Mouse (Mus musculus): ENCODE data around the gene Uxs1. TPM values are rescaled to one million over a fixed set of nuclear protein-coding genes. Genes with fewer than 3 reads are reported as not detected.

Uxs1 gene
- polyA plus RNA-seq, 1 experiment = 11.4 TPM

GRCm38 (mm10) chr1:43837236-43837635, 9.6 kb upstream of the Uxs1 start:
- no peak for DNase-seq
- H3K4me3 ChIP-seq (replicated peaks; ENCODE audit: extremely low read depth, low read depth, low read length) = no peak overlapping the region
- H3K4me1 ChIP-seq (ENCODE audit: control insufficient read depth, insufficient read depth, low read length) = no peaks in the 10 kb centered on the region
- TF ChIP-seq POLR2A (IDR thresholded peaks at IDR 0.05; ENCODE audit: borderline replicate concordance, extremely low read depth, low read depth, low read length) (no peak), CTCF (IDR thresholded peaks at IDR 0.05; ENCODE audit: insufficient read depth, low read length) (no peak)
- 88% methylated on average over 1 of the region's 1 CpGs for WGBS

- Histone ChIP-seq H3K4me1 (ENCODE audit: control insufficient read depth, insufficient read depth, low read length) (peaks cover 3% of the 10 kb centered on the region), H3K4me3 (replicated peaks; ENCODE audit: extremely low read depth, low read depth, low read length) (no peak overlapping the region)
- no peak for DNase-seq
- whole genome bisulfite sequencing = 58% methylated on average over 1 of the region's 1 CpGs
- TF ChIP-seq POLR2A (IDR thresholded peaks at IDR 0.05; ENCODE audit: borderline replicate concordance, extremely low read depth, low read depth, low read length) = no peak
- no peak for TF ChIP-seq CTCF (IDR thresholded peaks at IDR 0.05; ENCODE audit: insufficient read depth, low read length)
Measured at GRCm38 (mm10) chr1:43830096-43830495, 2.5 kb upstream of the Uxs1 start.

GRCm38 (mm10) chr1:43827002-43827762, 418 bp downstream of the Uxs1 start:
- peaks cover 3% of the 10 kb centered on the region for H3K4me1 ChIP-seq (ENCODE audit: control insufficient read depth, insufficient read depth, low read length)
- H3K4me3 ChIP-seq (replicated peaks; ENCODE audit: extremely low read depth, low read depth, low read length) = peak overlapping the region; percentile 81
- under 1% methylated on average over 68 of the region's 68 CpGs for WGBS
- DNase-seq = no peak
- TF ChIP-seq CTCF (IDR thresholded peaks at IDR 0.05; ENCODE audit: insufficient read depth, low read length) (no peak), POLR2A (IDR thresholded peaks at IDR 0.05; ENCODE audit: borderline replicate concordance, extremely low read depth, low read depth, low read length) (peak; percentile 35; the same call in 1 of the 2 replicates)

DNA sequence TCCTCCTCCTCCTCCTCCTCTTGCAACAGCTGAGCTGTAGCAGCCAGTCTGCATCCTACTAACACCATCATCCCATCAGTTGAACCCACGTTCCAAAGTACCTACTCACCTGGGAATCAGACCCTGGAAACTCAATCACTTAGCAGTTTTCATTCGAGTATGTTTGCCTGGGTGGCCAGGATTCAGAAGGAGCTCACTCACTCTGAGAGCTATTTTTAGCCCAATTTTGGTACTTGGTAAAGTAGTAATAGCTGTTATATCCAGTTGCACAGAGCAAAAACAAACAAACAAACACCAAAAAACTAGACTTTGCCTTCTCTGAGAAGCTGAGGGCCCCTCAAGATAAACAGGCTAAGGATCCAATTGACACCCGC, 985 bp downstream of the Uxs1 start:
- Histone ChIP-seq H3K4me3 (replicated peaks; ENCODE audit: extremely low read depth, low read depth, low read length) (peak overlapping the region; percentile 81), H3K4me1 (ENCODE audit: control insufficient read depth, insufficient read depth, low read length) (peaks cover 3% of the 10 kb centered on the region)
- 2% methylated on average over 3 of the region's 3 CpGs for WGBS
- no peak for TF ChIP-seq CTCF (IDR thresholded peaks at IDR 0.05; ENCODE audit: insufficient read depth, low read length)
- no peak for TF ChIP-seq POLR2A (IDR thresholded peaks at IDR 0.05; ENCODE audit: borderline replicate concordance, extremely low read depth, low read depth, low read length)
- DNase-seq = peak; percentile 8

DNA sequence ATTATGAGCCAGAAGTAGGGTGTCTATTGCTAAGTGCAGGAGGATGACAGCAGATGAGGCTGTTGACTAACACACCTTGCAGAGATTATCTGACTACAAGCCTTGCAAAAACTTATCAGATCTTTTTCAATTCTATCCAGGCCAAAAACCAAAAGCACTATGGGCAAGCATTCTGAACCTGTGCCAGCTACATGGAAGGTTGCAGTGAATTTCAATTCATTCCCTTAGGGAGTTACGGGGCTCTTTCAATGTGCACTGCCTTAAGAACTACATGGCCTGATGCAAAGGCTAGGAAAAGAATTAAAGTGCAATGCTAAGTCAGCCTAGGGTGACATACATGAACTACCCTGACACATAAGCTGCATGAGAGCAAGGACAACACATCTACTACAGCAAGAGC, 4.2 kb downstream of the Uxs1 start:
- DNase-seq = no peak
- Histone ChIP-seq H3K4me1 (ENCODE audit: control insufficient read depth, insufficient read depth, low read length) (peaks cover 3% of the 10 kb centered on the region), H3K4me3 (replicated peaks; ENCODE audit: extremely low read depth, low read depth, low read length) (no peak overlapping the region)
- TF ChIP-seq POLR2A (IDR thresholded peaks at IDR 0.05; ENCODE audit: borderline replicate concordance, extremely low read depth, low read depth, low read length) (no peak), CTCF (IDR thresholded peaks at IDR 0.05; ENCODE audit: insufficient read depth, low read length) (no peak)
- WGBS = 89% methylated on average over 1 of the region's 1 CpGs

DNA sequence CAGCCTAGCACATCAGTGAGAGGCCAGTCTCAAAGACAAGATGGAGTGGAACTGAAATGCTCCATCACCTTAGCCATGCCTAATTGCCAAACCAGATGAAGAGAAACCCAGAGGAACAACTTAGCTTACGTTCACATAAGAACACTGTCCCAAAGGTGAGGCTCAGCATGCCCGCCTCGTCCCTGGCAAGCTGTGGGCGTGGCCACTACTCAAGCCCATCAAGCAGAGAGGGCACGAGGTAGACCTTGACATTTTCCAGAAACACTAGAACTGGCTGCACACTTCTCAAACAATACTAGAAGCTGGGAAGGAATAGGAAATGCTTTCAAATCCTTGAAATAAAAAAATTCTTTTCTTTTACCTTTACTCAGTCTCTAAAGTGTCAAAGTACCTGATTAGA, 5.0 kb downstream of the Uxs1 start:
- H3K4me3 ChIP-seq (replicated peaks; ENCODE audit: extremely low read depth, low read depth, low read length) = no peak overlapping the region
- no peak for TF ChIP-seq CTCF (IDR thresholded peaks at IDR 0.05; ENCODE audit: insufficient read depth, low read length)
- TF ChIP-seq POLR2A (IDR thresholded peaks at IDR 0.05; ENCODE audit: borderline replicate concordance, extremely low read depth, low read depth, low read length) = no peak
- WGBS = 63% methylated on average over 5 of the region's 5 CpGs
- no peak for DNase-seq
- peaks cover 3% of the 10 kb centered on the region for H3K4me1 ChIP-seq (ENCODE audit: control insufficient read depth, insufficient read depth, low read length)

- no peak for DNase-seq
- H3K4me3 ChIP-seq (replicated peaks; ENCODE audit: extremely low read depth, low read depth, low read length) = no peak overlapping the region
- H3K4me1 ChIP-seq (ENCODE audit: control insufficient read depth, insufficient read depth, low read length) = peaks cover 3% of the 10 kb centered on the region
- 79% methylated on average over 1 of the region's 1 CpGs for WGBS
- TF ChIP-seq CTCF (IDR thresholded peaks at IDR 0.05; ENCODE audit: insufficient read depth, low read length) (no peak), POLR2A (IDR thresholded peaks at IDR 0.05; ENCODE audit: borderline replicate concordance, extremely low read depth, low read depth, low read length) (no peak)
Measured at GRCm38 (mm10) chr1:43821804-43822203, 5.8 kb downstream of the Uxs1 start.

DNA sequence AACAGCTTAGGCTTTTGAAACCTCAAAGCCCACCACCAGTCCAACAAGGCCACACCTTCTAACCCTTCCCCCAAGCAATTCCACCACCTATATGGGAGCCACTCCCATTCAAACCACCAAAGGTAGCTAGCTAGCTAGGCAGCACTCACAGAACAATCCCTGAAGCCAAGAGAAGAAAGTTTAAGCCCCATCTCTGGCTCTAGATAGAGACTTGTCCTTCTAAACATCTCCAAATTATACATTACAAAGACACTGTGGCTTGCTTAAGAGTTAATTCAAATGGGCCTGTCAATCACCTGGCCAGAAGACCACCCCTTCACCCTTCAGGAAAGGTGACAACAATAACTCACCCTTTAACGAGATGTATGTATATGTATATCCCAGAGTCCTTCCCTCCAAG, 7.0 kb downstream of the Uxs1 start:
- 49% methylated on average over 1 of the region's 1 CpGs for WGBS
- no peaks in the 10 kb centered on the region; the same call in 1 of the 2 replicates for H3K4me1 ChIP-seq (ENCODE audit: control insufficient read depth, insufficient read depth, low read length)
- no peak for TF ChIP-seq CTCF (IDR thresholded peaks at IDR 0.05; ENCODE audit: insufficient read depth, low read length)
- no peak for TF ChIP-seq POLR2A (IDR thresholded peaks at IDR 0.05; ENCODE audit: borderline replicate concordance, extremely low read depth, low read depth, low read length)
- no peak for DNase-seq
- no peak overlapping the region for H3K4me3 ChIP-seq (replicated peaks; ENCODE audit: extremely low read depth, low read depth, low read length)

- DNase-seq = no peak
Measured at GRCm38 (mm10) chr1:43819091-43819490, 8.5 kb downstream of the Uxs1 start.

DNA sequence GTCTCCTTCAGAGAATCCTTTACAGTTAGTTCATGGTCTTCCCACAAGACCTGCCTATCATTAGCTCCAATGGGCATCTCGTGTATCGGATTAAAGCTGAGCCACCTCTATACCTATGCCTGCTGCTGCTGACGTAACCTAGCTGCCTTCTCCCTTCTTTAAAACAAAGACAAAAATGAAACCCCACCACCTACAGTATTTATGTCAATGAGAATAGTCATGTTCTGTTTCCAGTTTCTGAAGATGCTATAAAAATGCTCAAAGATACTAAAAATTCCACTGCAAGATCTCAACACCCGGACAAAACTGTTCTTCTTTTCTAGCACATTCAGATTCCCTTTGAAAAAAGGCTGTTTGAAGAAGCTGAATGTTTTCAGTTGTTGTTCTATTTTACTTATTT, 9.2 kb downstream of the Uxs1 start:
- TF ChIP-seq POLR2A (IDR thresholded peaks at IDR 0.05; ENCODE audit: borderline replicate concordance, extremely low read depth, low read depth, low read length) (no peak), CTCF (IDR thresholded peaks at IDR 0.05; ENCODE audit: insufficient read depth, low read length) (no peak)
- WGBS = 90% methylated on average over 4 of the region's 4 CpGs
- no peak overlapping the region for H3K4me3 ChIP-seq (replicated peaks; ENCODE audit: extremely low read depth, low read depth, low read length)
- H3K4me1 ChIP-seq (ENCODE audit: control insufficient read depth, insufficient read depth, low read length) = no peaks in the 10 kb centered on the region; the same call in 1 of the 2 replicates
- DNase-seq = no peak

More at GRCm38 (mm10) chr1:43819091-43819490, 8.5 kb downstream of the Uxs1 start:
- Histone ChIP-seq H3K4me1 (ENCODE audit: control insufficient read depth, insufficient read depth, low read length) (no peaks in the 10 kb centered on the region; the same call in 1 of the 2 replicates), H3K4me3 (replicated peaks; ENCODE audit: extremely low read depth, low read depth, low read length) (no peak overlapping the region)
- WGBS = 73% methylated on average over 2 of the region's 2 CpGs
- TF ChIP-seq CTCF (IDR thresholded peaks at IDR 0.05; ENCODE audit: insufficient read depth, low read length) = no peak
- TF ChIP-seq POLR2A (IDR thresholded peaks at IDR 0.05; ENCODE audit: borderline replicate concordance, extremely low read depth, low read depth, low read length) = no peak

Measured in lung, adult 2 months (tissue).